Mouse (Mus musculus) WW6 (cell line): ENCODE measurements at regions not wholly inside any gene's neighbourhood (a gene's known extent, or its start where the extent isn't known, plus 50 kb on each side); places are given as distances from the start of the nearest gene placed in this dataset.

ENCODE experiments used
- DNase-seq: peaks from one replicate; pipeline ENCODE4 v3.0.0-alpha.2; 2013; ENCODE audit warnings: low read depth, low spot score

- DNase-seq = peak; percentile 39
Observed at GRCm38 (mm10) chr14:31891500-31892185, 61.2 kb upstream of the Ankrd28 start.

- no peak for DNase-seq
Observed at GRCm38 (mm10) chr14:31892186-31892510, 61.7 kb upstream of the Ankrd28 start.

GRCm38 (mm10) chr14:31896500-31896899 is 66.0 kb upstream of the Ankrd28 start:
- no peak for DNase-seq

GRCm38 (mm10) chr14:31899504-31899903 is 69.1 kb upstream of the Ankrd28 start:
- no peak for DNase-seq

GRCm38 (mm10) chr14:31899906-31900305 is 69.5 kb upstream of the Ankrd28 start:
- DNase-seq = no peak

GRCm38 (mm10) chr14:31901901-31902300 is 71.5 kb upstream of the Ankrd28 start:
- DNase-seq = no peak

- no peak for DNase-seq
Observed at GRCm38 (mm10) chr14:31903664-31904063, 73.2 kb upstream of the Ankrd28 start.

- DNase-seq = no peak
Observed at GRCm38 (mm10) chr14:31908591-31908990, 78.1 kb upstream of the Ankrd28 start.

GRCm38 (mm10) chr14:31909291-31909690 is 78.8 kb upstream of the Ankrd28 start:
- DNase-seq = no peak

GRCm38 (mm10) chr14:31910809-31911208 is 80.4 kb upstream of the Ankrd28 start:
- DNase-seq = no peak

GRCm38 (mm10) chr14:31918461-31918860 is 88.0 kb upstream of the Ankrd28 start:
- no peak for DNase-seq

- no peak for DNase-seq
Observed at GRCm38 (mm10) chr14:31918921-31919320, 88.5 kb upstream of the Ankrd28 start.

- peak; percentile 36 for DNase-seq
Observed at GRCm38 (mm10) chr14:31929161-31929707, 98.8 kb upstream of the Ankrd28 start.

GRCm38 (mm10) chr14:31930367-31930766 is 98.4 kb upstream of the Galnt15 start:
- DNase-seq = no peak

- DNase-seq = no peak
Observed at GRCm38 (mm10) chr14:31931971-31932370, 96.8 kb upstream of the Galnt15 start.

- no peak for DNase-seq
Observed at GRCm38 (mm10) chr14:31933441-31933840, 95.3 kb upstream of the Galnt15 start.

- peak; percentile 47 for DNase-seq
Observed at GRCm38 (mm10) chr14:31933841-31934271, 94.9 kb upstream of the Galnt15 start.

GRCm38 (mm10) chr14:31934321-31934720 is 94.5 kb upstream of the Galnt15 start:
- DNase-seq = no peak

GRCm38 (mm10) chr14:31934771-31935170 is 94.0 kb upstream of the Galnt15 start:
- DNase-seq = no peak

- no peak for DNase-seq
Observed at GRCm38 (mm10) chr14:31935411-31935810, 93.4 kb upstream of the Galnt15 start.

GRCm38 (mm10) chr14:31936581-31936980 is 92.2 kb upstream of the Galnt15 start:
- no peak for DNase-seq

- DNase-seq = no peak
Observed at GRCm38 (mm10) chr14:31940900-31941299, 87.9 kb upstream of the Galnt15 start.

GRCm38 (mm10) chr14:31942266-31942960 is 86.4 kb upstream of the Galnt15 start:
- DNase-seq = no peak
